Mouse (Mus musculus) liver, embryonic 16.5 days (tissue): ENCODE measurements around the gene Tpgs1. TPM values are rescaled to one million over a fixed set of nuclear protein-coding genes. Genes with fewer than 3 reads are reported as not detected.
A peak's percentile ranks its signal among the peaks of the same experiment; 100 is the strongest.
"Not testable (repeated sequence)": the region's sequence is repeated elsewhere in the genome, so short reads cannot be mapped to it uniquely, and the experiment has no call there.

Experiments
- ATAC-seq: fragments of 200-750 bp; cut with Nextera tagmentation; 2 replicates; pipeline ENCODE4 v1.8.0; 2017; ENCODE audit warnings: low read depth, mild to moderate bottlenecking, moderate number of reproducible peaks, moderate library complexity
- H3K27ac ChIP-seq: fragments of 300-500 bp; sonication (generic); 2 replicates; pipeline ENCODE4 v1.5.1; 2014; ENCODE audit warnings: mild to moderate bottlenecking, low read length
- H3K27me3 ChIP-seq: fragments of 300-500 bp; sonication (generic); 2 replicates; pipeline ENCODE4 v1.6.1; 2014; ENCODE audit warnings: low read depth, low read length, mixed read lengths; ENCODE audit not compliant: control insufficient read depth, insufficient read depth
- H3K36me3 ChIP-seq: fragments of 300-500 bp; sonication (generic); 2 replicates; pipeline ENCODE4 v1.6.1; 2014; ENCODE audit warnings: mild to moderate bottlenecking; ENCODE audit not compliant: control insufficient read depth, insufficient read depth
- H3K4me1 ChIP-seq: fragments of 300-500 bp; sonication (generic); 2 replicates; pipeline ENCODE4 v1.6.1; 2014; ENCODE audit warnings: low read depth, low read length, mixed read lengths; ENCODE audit not compliant: control insufficient read depth
- H3K4me2 ChIP-seq: fragments of 300-500 bp; sonication (generic); 2 replicates; pipeline ENCODE4 v1.6.1; 2014; ENCODE audit warnings: low read depth, low read length, mixed read lengths
- H3K4me3 ChIP-seq: fragments of 300-500 bp; sonication (generic); 2 replicates; pipeline ENCODE4 v1.5.1; 2014; ENCODE audit warnings: low read depth, mild to moderate bottlenecking, low read length
- H3K9ac ChIP-seq: fragments of 300-500 bp; sonication (generic); 2 replicates; pipeline ENCODE4 v1.6.1; 2014; ENCODE audit warnings: low read depth, low read length
- H3K9me3 ChIP-seq: fragments of 300-500 bp; sonication (generic); replicated peaks from 2 replicates; pipeline ENCODE4 v1.6.1; 2016; ENCODE audit warnings: low read length; ENCODE audit not compliant: control insufficient read depth
- WGBS: fragments of 180-500 bp; shearing (Covaris S2); extraction: QIAGEN DNeasy Blood & Tissue Kit; methylation state at CpG from one replicate; pipeline ENCODE4 v1.1.7; 2014; ENCODE audit not compliant: insufficient replicate concordance; 5-methylcytosine and 5-hydroxymethylcytosine counted together
- polyA plus RNA-seq: library from polyadenylated mRNA; unstranded; fragments of >200 nt; fragmentation: Nextera tagmentation; extraction: Ambion mirVana; gene quantifications from 2 replicates; pipeline ENCODE4 v1.2.1, GENCODE M21; 2015

Gene Tpgs1
- polyA plus RNA-seq, 1 experiment from 2014 or later, result 19.4 TPM

GRCm38 (mm10) chr10:79702970-79703369 lies 33.8 kb downstream of the Tpgs1 start:
- H3K9ac ChIP-seq, H3K27ac ChIP-seq, H3K9me3 ChIP-seq, H3K27me3 ChIP-seq, ATAC-seq, H3K4me2 ChIP-seq, H3K4me3 ChIP-seq, H3K36me3 ChIP-seq: not testable (repeated sequence)
- WGBS, result 67% methylated on average over 2 of the region's 4 CpGs
- peaks cover 31% of the 10 kb centered on the region for H3K4me1 ChIP-seq

GRCm38 (mm10) chr10:79703541-79703940 lies 34.4 kb downstream of the Tpgs1 start:
- Histone ChIP-seq H3K27ac (peak overlapping the region; percentile 69), H3K9ac (peak overlapping the region; percentile 53; the same call in 1 of the 2 replicates), H3K27me3 (no peaks in the 10 kb centered on the region), H3K4me1 (peaks cover 37% of the 10 kb centered on the region), H3K4me3 (peak overlapping the region; percentile 76; the same call in 1 of the 2 replicates), H3K4me2 (peak overlapping the region; percentile 71), H3K36me3 (peaks cover 15% of the 10 kb centered on the region), H3K9me3 (no peaks in the 10 kb centered on the region)
- WGBS, result 77% methylated on average over 10 of the region's 10 CpGs
- no peak for ATAC-seq

GRCm38 (mm10) chr10:79704065-79704969 lies 35.1 kb downstream of the Tpgs1 start, which contains the start of gene Bsg:
Bsg (plus strand) TSS chr10:79704491.
- ATAC-seq, result peak; percentile 91
- H3K4me1 ChIP-seq, result peaks cover 44% of the 10 kb centered on the region
- H3K27ac ChIP-seq, result peak within 1 kb of the TSS; percentile 96
- H3K27me3 ChIP-seq, result no peaks in the 10 kb centered on the region
- H3K4me2 ChIP-seq, result peak within 1 kb of the TSS; percentile 92
- WGBS, result under 1% methylated on average over 63 of the region's 65 CpGs
- H3K4me3 ChIP-seq, result peak within 1 kb of the TSS; percentile 76
- peaks cover 23% of the 10 kb centered on the region for H3K36me3 ChIP-seq
- H3K9me3 ChIP-seq, result no peaks in the 10 kb centered on the region
- peak within 1 kb of the TSS; percentile 89 for H3K9ac ChIP-seq

GRCm38 (mm10) chr10:79704970-79705360 lies 35.8 kb downstream of the Tpgs1 start:
- WGBS, result 2% methylated on average over 10 of the region's 10 CpGs
- peak overlapping the region; percentile 89 for H3K9ac ChIP-seq
- peak overlapping the region; percentile 96 for H3K27ac ChIP-seq
- no peaks in the 10 kb centered on the region for H3K27me3 ChIP-seq
- peaks cover 51% of the 10 kb centered on the region for H3K4me1 ChIP-seq
- no peaks in the 10 kb centered on the region for H3K9me3 ChIP-seq
- H3K4me3 ChIP-seq, result peak overlapping the region; percentile 76
- H3K36me3 ChIP-seq, result peaks cover 30% of the 10 kb centered on the region
- ATAC-seq, result no peak
- peak overlapping the region; percentile 92 for H3K4me2 ChIP-seq

- peak overlapping the region; percentile 89 for H3K9ac ChIP-seq
- peak; percentile 84 for ATAC-seq
- WGBS, result 24% methylated on average over 5 of the region's 5 CpGs
- peak overlapping the region; percentile 96 for H3K27ac ChIP-seq
- H3K4me1 ChIP-seq, result peaks cover 55% of the 10 kb centered on the region
- H3K27me3 ChIP-seq, result no peaks in the 10 kb centered on the region
- H3K36me3 ChIP-seq, result peaks cover 39% of the 10 kb centered on the region
- H3K4me2 ChIP-seq, result peak overlapping the region; percentile 92
- H3K4me3 ChIP-seq, result peak overlapping the region; percentile 76
- no peaks in the 10 kb centered on the region for H3K9me3 ChIP-seq
These were observed 36.8 kb downstream of the Tpgs1 start for GRCm38 (mm10) chr10:79705951-79706350.

GRCm38 (mm10) chr10:79706406-79707094 lies 37.4 kb downstream of the Tpgs1 start:
- Histone ChIP-seq H3K27ac (peak overlapping the region; percentile 96), H3K36me3 (peaks cover 45% of the 10 kb centered on the region)
- 52% methylated on average over 5 of the region's 5 CpGs for WGBS

GRCm38 (mm10) chr10:79707162-79707561 lies 38.0 kb downstream of the Tpgs1 start:
- WGBS, result 65% methylated on average over 1 of the region's 1 CpGs
- Histone ChIP-seq H3K4me1 (peaks cover 58% of the 10 kb centered on the region), H3K9ac (peak overlapping the region; percentile 89), H3K36me3 (peaks cover 52% of the 10 kb centered on the region), H3K4me2 (peak overlapping the region; percentile 92), H3K27me3 (no peaks in the 10 kb centered on the region), H3K9me3 (no peaks in the 10 kb centered on the region), H3K4me3 (peak overlapping the region; percentile 76), H3K27ac (peak overlapping the region; percentile 96)
- ATAC-seq, result no peak

More at GRCm38 (mm10) chr10:79706406-79707094, 37.4 kb downstream of the Tpgs1 start:
- H3K4me1 ChIP-seq, result peaks cover 55% of the 10 kb centered on the region
- peak overlapping the region; percentile 76 for H3K4me3 ChIP-seq
- no peak for ATAC-seq
- H3K9me3 ChIP-seq, result no peaks in the 10 kb centered on the region
- H3K4me2 ChIP-seq, result peak overlapping the region; percentile 92
- no peaks in the 10 kb centered on the region for H3K27me3 ChIP-seq
- H3K9ac ChIP-seq, result peak overlapping the region; percentile 89

GRCm38 (mm10) chr10:79707759-79708158 lies 38.6 kb downstream of the Tpgs1 start:
- WGBS, result 59% methylated on average over 4 of the region's 4 CpGs
- no peaks in the 10 kb centered on the region for H3K27me3 ChIP-seq
- peaks cover 63% of the 10 kb centered on the region for H3K4me1 ChIP-seq
- no peaks in the 10 kb centered on the region for H3K9me3 ChIP-seq
- H3K4me3 ChIP-seq, result peak overlapping the region; percentile 76
- ATAC-seq, result no peak
- H3K4me2 ChIP-seq, result peak overlapping the region; percentile 92
- peaks cover 52% of the 10 kb centered on the region for H3K36me3 ChIP-seq
- peak overlapping the region; percentile 89 for H3K9ac ChIP-seq
- H3K27ac ChIP-seq, result peak overlapping the region; percentile 96
